Mouse (Mus musculus) layer of hippocampus, postnatal 25 days (tissue): ENCODE measurements at regions not wholly inside any gene's neighbourhood (a gene's known extent, or its start where the extent isn't known, plus 50 kb on each side); places are given as distances from the start of the nearest gene placed in this dataset.

Source experiments
- DNase-seq, 2 experiments: peaks; one replicate each; pipeline ENCODE4 v3.0.0; 2022; ENCODE audit warnings: mixed read lengths in 2 of 2, low spot score in 1 of 2; ENCODE audit errors: extremely low spot score in 1 of 2

DNA sequence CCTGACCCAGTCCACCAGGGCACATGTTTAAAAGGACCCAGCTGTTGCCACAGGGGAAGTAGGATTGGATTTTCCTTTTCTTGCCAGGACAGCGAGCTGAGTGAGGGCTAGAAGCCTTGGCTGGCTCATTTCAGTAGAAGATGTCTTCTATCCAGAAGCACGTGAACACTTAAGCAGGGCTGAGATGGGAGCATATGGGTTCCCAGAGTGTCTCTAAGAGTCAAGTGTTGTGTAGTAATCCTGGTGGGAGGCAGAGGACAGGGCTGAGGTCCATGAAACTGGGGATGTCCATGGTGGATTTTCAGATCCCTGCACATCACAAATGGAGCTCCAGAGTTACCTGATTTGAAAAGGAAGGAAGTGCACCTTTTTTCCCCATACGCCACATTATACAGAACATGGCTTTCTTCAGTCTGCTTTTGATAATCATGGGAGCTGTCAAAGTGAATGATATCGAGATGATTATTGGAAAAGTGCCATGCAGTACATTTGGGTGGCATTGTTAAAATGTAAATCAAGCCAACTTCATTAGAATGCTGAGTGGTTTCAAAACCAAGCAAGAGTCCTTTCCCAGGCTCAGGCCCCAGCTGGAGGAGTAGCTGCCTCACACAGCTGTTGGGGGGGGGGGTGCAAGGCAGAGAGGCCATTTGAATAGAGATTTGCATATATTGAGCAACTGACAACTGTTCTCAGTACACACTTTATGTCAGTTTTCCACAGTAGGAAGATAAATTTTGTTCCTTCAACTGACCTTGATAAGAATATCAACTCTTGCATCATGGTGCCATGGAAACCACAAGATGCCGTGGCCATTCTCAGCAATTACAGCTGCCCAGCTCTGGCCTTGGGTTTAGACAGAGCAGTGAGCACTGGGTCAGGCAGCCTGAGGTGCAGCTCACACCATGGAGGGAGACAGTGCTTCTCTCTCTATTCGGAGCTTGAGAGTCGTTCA lies 81.7 kb downstream of the Slc35b3 start:
- DNase-seq: no peak

DNA sequence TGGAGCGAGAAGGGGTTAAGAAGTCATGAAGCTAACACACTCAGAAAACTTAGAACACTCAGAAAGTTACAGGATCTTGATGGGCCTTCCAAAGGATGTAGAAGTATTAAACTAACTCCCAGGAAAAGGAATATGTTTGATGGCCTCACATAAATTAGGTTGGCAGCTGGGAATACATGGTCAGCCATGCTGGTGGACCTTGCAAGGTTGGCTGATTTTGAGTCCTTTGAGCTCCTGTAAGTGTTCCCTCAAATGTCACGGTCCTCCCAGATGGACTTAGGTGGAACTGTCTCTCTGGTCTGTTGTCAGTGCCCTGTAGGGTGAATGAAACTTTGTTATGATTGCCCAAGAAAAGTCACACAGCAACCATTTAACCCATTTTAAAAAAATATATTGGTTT lies 84.8 kb downstream of the Slc35b3 start:
- no peak for DNase-seq

DNA sequence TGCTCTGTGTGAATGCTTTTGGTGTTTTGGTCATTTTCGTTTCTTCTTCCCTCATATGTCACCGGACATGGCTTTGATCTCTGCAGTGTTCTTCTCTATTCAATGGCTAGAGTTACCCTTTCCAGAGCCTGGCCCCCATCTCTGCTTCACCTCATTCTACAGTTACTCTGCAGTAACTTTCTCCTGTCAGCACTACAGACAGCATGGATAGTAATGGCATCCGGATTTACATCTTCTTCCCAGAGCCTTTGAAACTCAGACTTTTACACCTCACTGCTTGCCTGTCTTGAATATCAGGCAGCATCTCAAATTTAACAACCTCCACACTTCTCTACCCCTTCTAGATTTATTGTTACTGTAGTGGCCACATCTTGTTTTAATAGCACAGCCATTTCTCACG lies 96.7 kb downstream of the Slc35b3 start:
- DNase-seq: no peak

DNA sequence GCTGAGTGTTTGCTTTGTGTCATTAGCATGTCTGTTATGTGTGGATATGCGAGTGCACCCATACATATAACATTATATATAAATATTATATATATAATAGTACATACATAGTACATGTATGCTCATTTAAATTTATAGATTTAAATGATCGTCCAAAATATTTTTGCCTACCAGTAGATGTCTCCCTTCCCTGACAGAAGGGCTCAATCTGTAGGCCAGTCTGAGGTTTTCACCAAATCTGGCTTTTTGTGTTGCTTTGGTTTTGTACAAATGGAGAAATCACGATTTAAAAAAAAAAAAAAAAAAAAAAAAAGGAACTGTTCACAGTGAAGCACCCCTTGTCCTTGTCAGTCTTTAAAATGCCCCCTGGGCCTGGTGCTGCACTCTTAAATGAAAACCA lies 104.9 kb downstream of the Slc35b3 start:
- no peak for DNase-seq

DNA sequence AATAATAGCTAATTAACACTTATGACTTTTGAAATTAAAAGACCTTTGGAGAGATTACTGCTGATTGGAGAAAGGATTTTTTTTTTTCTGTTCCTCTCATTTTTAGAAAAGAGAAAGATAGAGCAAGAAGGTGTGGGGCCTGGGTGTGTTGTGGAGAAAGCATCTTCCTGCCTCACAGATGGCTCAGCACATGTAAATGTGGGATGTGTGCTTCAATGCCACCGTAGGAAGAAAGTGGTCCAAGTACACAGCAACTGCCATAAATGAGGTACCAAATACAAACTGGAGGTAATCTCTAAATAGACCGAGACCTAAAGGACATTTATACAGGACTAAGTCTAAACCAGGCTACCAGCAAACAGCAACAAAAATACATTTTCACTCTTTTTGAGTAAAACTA lies 105.7 kb downstream of the Slc35b3 start:
- DNase-seq: no peak

DNA sequence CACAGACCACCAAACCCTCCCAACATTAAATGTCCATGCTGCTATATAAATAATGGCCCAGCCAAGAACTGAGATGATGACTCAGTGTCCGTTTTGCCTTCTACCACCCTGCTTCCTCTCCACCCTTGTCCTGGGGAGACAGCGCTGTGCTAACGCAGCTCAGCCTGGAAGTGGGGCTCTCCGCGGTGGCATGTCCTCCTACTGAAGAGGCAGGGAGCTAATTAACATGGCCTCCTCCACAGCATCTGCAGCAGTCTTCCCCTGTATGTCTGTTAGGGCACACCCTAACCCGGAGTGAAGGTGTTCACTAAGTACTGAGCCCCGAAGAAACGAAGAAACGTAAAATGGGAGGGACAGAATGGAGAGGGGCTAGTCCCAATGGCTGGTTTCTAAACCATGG lies 107.8 kb downstream of the Slc35b3 start:
- no peak for DNase-seq

DNA sequence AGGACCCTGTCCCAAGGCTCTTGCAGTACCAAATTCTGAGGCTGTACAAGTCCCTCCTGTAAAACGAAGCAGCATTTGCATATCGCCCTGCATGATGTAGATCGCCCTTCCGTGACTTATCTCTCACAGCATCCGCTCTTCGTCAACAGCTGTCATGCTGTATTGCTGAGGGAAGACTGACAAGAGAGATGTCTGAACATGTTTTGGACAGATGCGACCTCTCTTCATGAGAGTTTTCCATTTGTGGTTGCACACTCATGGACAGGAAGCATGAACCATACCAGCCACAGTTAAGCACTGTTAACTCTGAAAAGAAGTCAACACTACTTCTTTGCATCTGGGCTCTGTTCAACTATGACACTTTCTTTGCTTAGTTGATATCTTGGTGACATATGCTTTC lies 108.9 kb downstream of the Slc35b3 start:
- DNase-seq: no peak

DNA sequence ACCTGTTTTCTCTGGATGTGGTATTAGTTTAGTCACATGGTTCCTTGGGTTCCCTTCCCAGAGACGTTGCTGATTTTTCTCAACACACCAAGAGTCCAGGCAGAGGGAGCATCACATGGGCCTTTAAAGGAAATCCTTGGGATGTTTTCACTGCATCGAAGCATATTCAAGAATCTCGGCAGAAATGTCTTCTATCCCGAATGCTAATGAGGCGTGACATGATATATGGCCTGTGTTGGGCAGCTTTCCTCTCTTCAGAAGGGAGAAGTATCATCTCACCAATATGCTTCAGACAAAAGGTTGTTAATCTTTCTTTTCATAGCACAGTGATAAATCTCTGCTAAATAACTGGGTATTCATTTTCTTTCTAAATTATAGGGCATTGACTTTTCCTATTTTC lies 122.4 kb downstream of the Slc35b3 start:
- DNase-seq: no peak

DNA sequence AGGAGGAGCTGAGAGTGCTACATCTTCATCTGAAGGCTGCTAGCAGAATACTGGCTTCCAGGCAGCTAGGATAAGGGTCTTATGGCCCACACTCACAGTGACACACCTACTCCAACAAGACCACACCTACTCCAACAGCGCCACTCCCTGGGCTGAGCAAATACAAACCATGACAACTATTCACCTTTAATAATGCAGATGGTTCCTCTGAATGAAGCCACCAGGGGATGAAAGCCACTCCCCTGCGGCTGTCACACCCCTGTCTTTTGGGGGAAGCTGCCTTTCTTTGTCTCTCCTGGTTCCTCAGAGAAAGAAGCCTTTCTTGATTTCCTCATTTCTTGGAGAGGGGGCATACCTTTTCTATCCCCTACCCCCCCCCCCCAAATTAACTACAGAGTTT lies 135.0 kb downstream of the Slc35b3 start:
- no peak for DNase-seq

DNA sequence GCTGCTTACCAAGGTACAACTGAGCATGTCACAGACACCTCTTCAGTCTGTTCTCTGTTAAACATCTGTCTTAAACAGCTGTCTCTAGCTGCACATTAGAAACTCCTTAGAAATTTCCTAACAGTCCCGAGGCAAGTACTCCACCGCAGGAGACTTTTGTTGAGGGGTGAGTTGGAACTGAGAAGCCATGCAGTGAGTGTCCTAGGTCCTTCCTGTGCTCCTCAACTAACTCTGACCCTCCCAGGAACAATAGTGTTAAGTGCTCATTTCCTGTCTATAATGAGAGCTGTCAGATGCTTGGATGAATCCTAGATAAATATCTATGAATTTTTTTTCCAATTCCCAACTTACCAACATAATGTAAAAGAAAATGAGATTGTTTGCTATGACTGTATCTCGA lies 141.1 kb downstream of the Slc35b3 start:
- no peak for DNase-seq

DNA sequence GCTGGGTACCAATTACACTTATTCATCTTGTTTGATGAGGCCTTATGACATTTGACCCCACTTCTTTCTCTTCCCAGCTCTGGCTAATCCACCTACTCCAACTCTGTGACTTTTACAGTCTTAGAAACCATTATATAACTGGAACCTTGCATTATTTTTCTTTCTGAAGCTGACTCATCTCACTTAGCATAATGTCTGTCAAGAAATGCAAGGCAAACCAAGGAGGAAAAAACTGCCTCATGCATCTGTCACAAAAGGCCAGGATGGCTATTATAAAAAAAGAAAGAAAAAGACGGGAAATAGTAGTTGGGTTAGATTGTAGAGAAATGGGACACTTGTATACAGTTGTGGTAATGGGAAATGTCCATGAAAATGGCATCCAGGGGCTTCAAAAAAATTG lies 141.9 kb downstream of the Slc35b3 start:
- DNase-seq: no peak

DNA sequence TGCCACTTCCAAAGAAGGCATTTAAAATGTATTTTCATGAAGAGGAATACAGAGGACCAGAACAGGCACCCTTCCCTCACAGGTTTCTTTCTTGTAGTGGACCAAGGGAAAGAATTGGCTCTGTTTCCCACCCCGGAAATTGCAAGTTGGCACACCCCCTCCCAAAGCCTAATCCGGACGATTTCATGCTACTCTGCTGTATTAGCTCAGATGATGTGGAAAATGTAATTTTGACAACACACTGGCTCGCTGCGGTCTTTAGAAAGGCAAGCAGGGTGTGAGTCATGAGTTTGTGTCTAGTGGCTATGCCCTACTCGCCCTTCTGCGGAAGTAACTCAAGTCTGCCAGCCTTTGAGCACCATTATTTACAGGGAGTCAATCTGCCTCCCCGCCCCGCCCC lies 144.4 kb downstream of the Slc35b3 start:
- DNase-seq: no peak

DNA sequence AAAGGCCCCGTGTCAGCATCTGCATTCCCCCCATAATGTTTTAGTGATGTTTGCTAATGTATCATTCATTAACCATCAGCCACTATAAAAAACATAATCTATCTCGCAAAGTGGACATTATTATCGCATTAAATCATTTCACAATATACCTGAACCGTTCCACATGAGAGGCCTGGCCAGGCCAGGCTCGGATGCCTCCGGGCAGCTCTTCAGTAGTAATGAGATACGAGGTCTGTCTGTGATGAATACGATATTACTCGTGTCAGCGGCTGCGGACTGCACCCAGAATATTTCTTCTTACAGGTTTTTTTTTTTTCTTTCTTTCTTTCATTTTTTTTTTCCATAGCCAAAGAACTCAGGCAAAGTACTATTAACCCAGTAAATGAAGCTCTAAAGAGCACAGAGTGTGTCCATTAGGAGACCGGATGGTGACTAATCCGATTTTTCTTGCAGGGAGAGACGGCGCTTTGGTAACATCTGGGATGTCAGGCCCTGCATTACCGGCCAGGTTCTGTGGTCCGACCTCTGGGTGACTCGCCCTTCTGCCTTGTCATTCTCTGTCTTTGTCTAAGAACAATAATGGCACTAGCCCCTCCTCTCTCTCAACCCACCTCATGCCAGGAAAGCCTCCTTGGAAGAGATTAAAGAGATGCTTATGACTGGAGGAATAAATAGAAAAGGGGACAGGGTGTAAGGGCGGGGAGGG lies 145.5 kb downstream of the Slc35b3 start:
- DNase-seq: no peak

DNA sequence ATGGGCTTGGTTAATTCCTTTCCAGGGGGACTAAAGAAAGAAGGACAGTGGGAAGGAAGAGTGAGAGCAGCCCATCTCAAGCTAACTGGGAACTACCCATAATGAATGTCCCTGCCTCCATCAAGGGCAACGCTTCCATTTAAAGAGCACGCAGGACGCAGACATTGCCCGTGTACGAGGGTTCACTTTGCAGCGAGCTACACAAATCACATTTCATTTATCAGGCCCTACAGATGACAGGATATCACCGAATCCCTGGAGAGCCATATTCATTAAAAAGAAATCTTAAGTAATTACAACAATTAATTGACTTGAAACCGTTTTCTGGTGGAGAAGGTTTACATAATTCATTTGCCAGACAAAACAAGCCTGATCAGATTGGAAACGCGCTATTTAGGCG lies 139.7 kb upstream of the Eef1e1 start:
- no peak for DNase-seq

DNA sequence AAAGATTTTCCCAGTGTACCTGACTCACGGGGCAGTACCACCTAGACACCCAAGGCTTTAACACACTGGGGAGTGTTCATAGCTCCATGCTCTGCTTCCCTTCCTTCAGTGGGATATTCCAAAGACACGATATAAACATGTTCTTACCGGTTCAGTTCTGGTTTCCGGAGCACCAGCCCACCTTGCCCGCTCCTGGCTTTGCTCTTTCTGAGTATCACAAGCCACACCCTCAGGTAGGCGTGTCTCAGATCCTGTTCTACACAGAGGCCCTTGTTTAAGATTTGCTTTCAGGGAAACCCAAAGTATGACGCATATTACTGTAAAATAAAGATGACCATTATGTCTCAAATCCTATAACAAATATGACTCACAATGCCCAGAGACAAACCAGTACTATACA lies 134.6 kb upstream of the Eef1e1 start:
- DNase-seq: no peak

DNA sequence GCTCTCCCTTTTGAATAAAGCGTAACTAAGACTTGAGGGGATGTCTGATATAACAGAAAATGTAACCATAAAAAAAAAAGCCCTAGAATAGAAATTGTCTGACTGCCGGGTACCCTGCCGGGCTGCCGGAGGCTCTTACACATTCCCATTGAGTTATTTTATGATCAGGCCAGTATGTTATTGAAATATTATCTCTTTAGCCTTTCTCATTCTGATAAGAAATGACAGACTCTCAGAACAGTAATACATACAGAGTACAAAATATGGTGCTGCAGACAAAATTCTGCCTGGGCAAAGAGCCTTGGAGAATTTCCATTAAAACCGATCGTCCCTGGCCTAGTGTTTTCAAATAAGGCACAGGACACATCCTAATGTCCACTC lies 121.8 kb upstream of the Eef1e1 start:
- DNase-seq: no peak

DNA sequence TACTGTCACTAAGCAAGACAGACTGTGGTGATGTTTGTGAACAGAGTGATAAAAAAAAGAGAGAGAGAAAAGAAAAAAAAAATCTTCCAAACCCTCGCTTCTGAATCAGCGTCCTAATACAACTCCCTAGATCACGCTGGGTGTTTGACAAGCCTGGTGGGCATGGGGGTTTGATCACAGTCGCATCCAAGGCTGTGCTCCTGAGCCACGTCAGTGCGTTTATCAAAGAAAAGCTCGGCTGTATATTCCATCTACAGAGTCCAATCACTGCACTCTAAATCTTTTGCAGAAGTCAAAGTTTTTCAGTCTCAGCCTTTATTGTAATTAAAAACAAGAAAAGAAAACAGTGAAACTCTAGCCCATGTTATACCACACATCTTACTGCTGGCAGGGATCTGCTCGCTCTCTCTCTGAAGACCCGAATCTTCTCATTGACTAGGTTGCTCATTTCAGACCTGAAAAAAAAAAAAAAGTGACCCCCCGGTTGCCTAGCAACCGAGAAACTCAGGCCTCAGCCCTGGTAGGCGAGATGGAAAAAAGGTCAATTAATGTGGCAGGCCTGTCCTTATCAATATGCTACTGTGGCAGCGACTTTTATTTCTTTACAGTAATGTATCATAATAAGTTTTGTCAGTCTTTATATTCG lies 121.2 kb upstream of the Eef1e1 start:
- no peak for DNase-seq

DNA sequence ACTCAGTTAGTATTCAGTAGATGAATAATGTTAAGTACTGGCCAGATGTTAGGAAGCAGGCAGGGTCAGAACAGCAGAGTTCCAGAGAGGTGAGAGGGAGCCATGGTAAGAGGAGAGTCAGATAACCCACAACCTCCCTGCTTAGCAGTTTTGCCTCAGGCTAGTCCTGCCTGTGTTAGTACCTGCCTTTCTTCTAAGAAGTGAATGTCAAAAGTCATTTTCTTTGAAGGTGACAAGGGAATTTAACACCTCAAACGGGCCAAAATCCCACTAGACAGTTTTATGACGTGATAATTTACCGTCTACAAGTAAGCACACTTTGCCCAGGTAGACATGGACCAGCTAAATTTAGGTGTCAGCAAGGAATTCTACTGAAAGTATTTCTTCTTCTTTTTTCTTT lies 117.7 kb upstream of the Eef1e1 start:
- no peak for DNase-seq

DNA sequence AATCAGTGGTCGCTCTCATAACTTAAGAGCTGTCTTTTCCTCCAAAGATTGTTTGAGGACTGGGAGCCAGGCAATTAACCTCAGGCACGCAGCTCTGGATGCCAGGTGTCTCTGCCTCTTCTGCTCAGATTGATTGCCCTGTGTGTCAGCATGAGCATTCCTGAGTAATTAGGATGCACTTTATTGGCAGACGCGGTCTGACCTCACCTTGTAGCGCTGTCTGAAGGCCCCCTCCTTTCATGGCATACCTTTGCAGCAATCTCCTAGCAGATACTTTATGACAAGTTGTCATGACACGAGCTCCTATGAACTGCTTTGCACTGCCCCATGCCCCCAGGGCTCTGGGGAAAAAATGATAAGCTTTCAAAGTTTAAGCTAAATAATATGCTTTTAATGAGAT lies 114.1 kb upstream of the Eef1e1 start:
- DNase-seq: no peak

DNA sequence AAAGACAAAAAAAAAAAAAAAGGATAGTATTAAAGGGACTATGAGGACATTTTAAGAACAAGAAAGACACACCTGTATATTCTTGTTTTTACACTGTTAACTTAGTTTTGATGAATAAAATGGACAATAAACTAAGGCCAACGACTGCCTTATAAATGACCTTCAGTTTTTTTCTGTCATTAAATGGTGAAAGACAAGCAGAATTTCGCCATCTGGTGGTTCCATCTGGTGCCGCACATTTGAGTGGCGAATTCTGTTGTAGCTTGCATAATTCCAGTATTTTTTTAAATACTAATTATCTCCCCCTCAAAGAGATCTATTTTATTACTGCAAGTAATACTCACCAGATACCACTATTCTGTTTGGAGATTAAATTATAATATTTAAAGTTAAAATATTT lies 107.3 kb upstream of the Eef1e1 start:
- peak in 1 of 2 experiments; percentile 59 for DNase-seq

DNA sequence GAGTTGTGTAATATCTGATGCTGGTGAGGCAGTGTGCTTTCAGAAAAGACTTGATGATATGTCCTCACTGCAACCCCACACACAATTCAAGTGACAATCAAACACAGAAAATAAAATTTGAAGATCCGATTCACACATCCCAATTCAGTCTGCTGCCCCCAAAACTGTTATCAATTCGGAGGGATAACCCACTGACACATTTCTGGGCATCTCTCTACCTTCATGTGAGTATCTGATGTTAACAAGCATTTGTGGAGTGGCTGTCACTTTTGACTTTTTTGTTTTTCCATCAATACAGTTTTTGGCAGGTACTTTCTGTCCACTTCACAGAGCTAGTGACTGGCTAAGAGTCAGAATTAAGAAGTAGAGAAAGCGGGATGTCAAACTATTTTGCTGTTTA lies 101.4 kb upstream of the Eef1e1 start:
- no peak for DNase-seq
